Mouse (Mus musculus): ENCODE data around the gene Atp5g2. TPM values are rescaled to one million over a fixed set of nuclear protein-coding genes. Genes with fewer than 3 reads are reported as not detected.

Gene Atp5g2
- polyA plus RNA-seq (2012): 65.3 and 313 TPM in 2 replicates

- no peak for TF ChIP-seq GATA1 (IDR thresholded peaks at IDR 0.05; ENCODE audit: low read length)
These were observed at the start of gene Atp5g2 for GRCm38 (mm10) chr15:102672215-102673071. TSS of gene Atp5g2 (minus strand) at chr15:102672352.

GRCm38 (mm10) chr15:102721016-102721898, 49.1 kb upstream of the Atp5g2 start:
- TF ChIP-seq GATA1 (IDR thresholded peaks at IDR 0.05; ENCODE audit: low read length): no peak

GRCm38 (mm10) chr15:102716132-102716531, 44.0 kb upstream of the Atp5g2 start:
- no peak for TF ChIP-seq GATA1 (IDR thresholded peaks at IDR 0.05; ENCODE audit: low read length)

GRCm38 (mm10) chr15:102707736-102708269, 35.7 kb upstream of the Atp5g2 start:
- no peak for TF ChIP-seq GATA1 (IDR thresholded peaks at IDR 0.05; ENCODE audit: low read length)

GRCm38 (mm10) chr15:102705923-102706503, 33.9 kb upstream of the Atp5g2 start:
- TF ChIP-seq GATA1 (IDR thresholded peaks at IDR 0.05; ENCODE audit: low read length): no peak

- no peak for TF ChIP-seq GATA1 (IDR thresholded peaks at IDR 0.05; ENCODE audit: low read length)
These were observed 33.2 kb upstream of the Atp5g2 start for GRCm38 (mm10) chr15:102705226-102705894.

GRCm38 (mm10) chr15:102704806-102705205, 32.7 kb upstream of the Atp5g2 start:
- TF ChIP-seq GATA1 (IDR thresholded peaks at IDR 0.05; ENCODE audit: low read length): no peak

- TF ChIP-seq GATA1 (IDR thresholded peaks at IDR 0.05; ENCODE audit: low read length): no peak
These were observed 30.8 kb upstream of the Atp5g2 start for GRCm38 (mm10) chr15:102702972-102703371.

- TF ChIP-seq GATA1 (IDR thresholded peaks at IDR 0.05; ENCODE audit: low read length): no peak
These were observed 26.0 kb upstream of the Atp5g2 start for GRCm38 (mm10) chr15:102698193-102698592.

GRCm38 (mm10) chr15:102696899-102697298, 24.7 kb upstream of the Atp5g2 start:
- TF ChIP-seq GATA1 (IDR thresholded peaks at IDR 0.05; ENCODE audit: low read length): no peak

GRCm38 (mm10) chr15:102693600-102693999, 21.4 kb upstream of the Atp5g2 start:
- no peak for TF ChIP-seq GATA1 (IDR thresholded peaks at IDR 0.05; ENCODE audit: low read length)

- TF ChIP-seq GATA1 (IDR thresholded peaks at IDR 0.05; ENCODE audit: low read length): no peak
These were observed 20.8 kb upstream of the Atp5g2 start for GRCm38 (mm10) chr15:102692991-102693411.

GRCm38 (mm10) chr15:102692321-102692804, 20.2 kb upstream of the Atp5g2 start:
- TF ChIP-seq GATA1 (IDR thresholded peaks at IDR 0.05; ENCODE audit: low read length): no peak

GRCm38 (mm10) chr15:102685791-102686190, 13.6 kb upstream of the Atp5g2 start:
- no peak for TF ChIP-seq GATA1 (IDR thresholded peaks at IDR 0.05; ENCODE audit: low read length)

GRCm38 (mm10) chr15:102683670-102684069, 11.5 kb upstream of the Atp5g2 start:
- no peak for TF ChIP-seq GATA1 (IDR thresholded peaks at IDR 0.05; ENCODE audit: low read length)

Data from G1E-ER4 (cell line).